Mouse (Mus musculus) CD8-positive naive resting alpha-beta T cell, adult 57 days (primary cell): Measurements from ENCODE around the gene Gm11096. TPM values are rescaled to one million over a fixed set of nuclear protein-coding genes. Genes with fewer than 3 reads are reported as not detected.

Experiments
- total RNA-seq: library from RNA; stranded (reverse); gene quantifications from one replicate; pipeline ENCODE4 v1.2.4, GENCODE M21; 2023

Gene Gm11096
- total RNA-seq, result not detected

GRCm38 (mm10) chr17:81441463-81441862 is at the start of gene Gm11096:
Gene Gm11096, plus strand, starts transcription at chr17:81441763.

